Mouse (Mus musculus) olfactory bulb, adult 2 months (tissue): ENCODE results near the gene Ptprt.

Experiments used
- CTCF ChIP-seq: fragments of 200-500 bp; IDR thresholded peaks from 2 replicates; pipeline ENCODE4 v1.5.1; 2012; ENCODE audit warnings: low read depth, mild to moderate bottlenecking, low read length, moderate library complexity; ENCODE audit not compliant: insufficient read depth
- POLR2A ChIP-seq: fragments of 200-500 bp; IDR thresholded peaks from 2 replicates; pipeline ENCODE4 v1.6.1; 2012; ENCODE audit warnings: mild to moderate bottlenecking, low read depth, low read length, moderate library complexity; ENCODE audit not compliant: insufficient read depth

GRCm38 (mm10) chr2:162697151-162697550 is 36.2 kb upstream of the Ptprt start:
- no peak for TF ChIP-seq CTCF
- TF ChIP-seq POLR2A: no peak
